Mouse (Mus musculus) midbrain, postnatal 0 days (tissue): ENCODE measurements around the gene Gata5. TPM values are rescaled to one million over a fixed set of nuclear protein-coding genes. Genes with fewer than 3 reads are reported as not detected.

ENCODE experiments used
- ATAC-seq: fragments of 200-750 bp; cut with Nextera tagmentation; 2 replicates; pipeline ENCODE4 v1.8.0; 2017; ENCODE audit warnings: moderate number of reproducible peaks, mild to moderate bottlenecking, moderate TSS enrichment, moderate library complexity; ENCODE audit not compliant: low FRiP score
- DNase-seq: peaks from one replicate; pipeline ENCODE4 v3.0.0-alpha.2; 2015; ENCODE audit warnings: low spot score
- H3K27ac ChIP-seq: fragments of 300-500 bp; sonication (generic); 2 replicates; pipeline ENCODE4 v1.5.1; 2014; ENCODE audit warnings: low read depth, mild to moderate bottlenecking, low read length, mixed read lengths
- H3K27me3 ChIP-seq: fragments of 300-500 bp; sonication (generic); 2 replicates; pipeline ENCODE4 v1.6.1; 2014; ENCODE audit warnings: low read length, control low read depth, mixed read lengths; ENCODE audit not compliant: insufficient read depth
- H3K36me3 ChIP-seq: fragments of 300-500 bp; sonication (generic); 2 replicates; pipeline ENCODE4 v1.6.1; 2014; ENCODE audit warnings: low read length, control low read depth, mixed read lengths; ENCODE audit not compliant: insufficient read depth
- H3K4me1 ChIP-seq: fragments of 300-500 bp; sonication (generic); 2 replicates; pipeline ENCODE4 v1.6.1; 2014; ENCODE audit warnings: mild to moderate bottlenecking, control low read depth, antibody characterized with exemption, low read length, mixed read lengths; ENCODE audit not compliant: insufficient read depth
- H3K4me2 ChIP-seq: fragments of 300-500 bp; sonication (generic); 2 replicates; pipeline ENCODE4 v1.6.1; 2014; ENCODE audit warnings: low read depth, mild to moderate bottlenecking, low read length, mixed read lengths; ENCODE audit not compliant: poor library complexity, severe bottlenecking
- H3K4me3 ChIP-seq: fragments of 300-500 bp; sonication (generic); 2 replicates; pipeline ENCODE4 v1.5.1; 2014; ENCODE audit warnings: low read depth, mild to moderate bottlenecking, low read length, moderate library complexity
- H3K9ac ChIP-seq: fragments of 300-500 bp; sonication (generic); replicated peaks from 2 replicates; pipeline ENCODE4 v1.6.1; 2014; ENCODE audit warnings: mild to moderate bottlenecking, low read length, moderate library complexity, mixed read lengths; ENCODE audit not compliant: poor library complexity, severe bottlenecking
- H3K9me3 ChIP-seq: fragments of 300-500 bp; sonication (generic); 2 replicates; pipeline ENCODE4 v1.6.1; 2016; ENCODE audit warnings: low read length, control low read depth
- CTCF ChIP-seq: IDR thresholded peaks from 2 replicates; pipeline ENCODE4 v1.5.1; 2016; ENCODE audit warnings: antibody characterized with exemption, mild to moderate bottlenecking
- WGBS: fragments of 180-500 bp; shearing (Covaris S2); extraction: QIAGEN DNeasy Blood & Tissue Kit; methylation state at CpG from one replicate; pipeline ENCODE4 v1.1.7; 2014; 5-methylcytosine and 5-hydroxymethylcytosine counted together
- polyA plus RNA-seq: library from polyadenylated mRNA; unstranded; fragments of >200 nt; fragmentation: Nextera tagmentation; extraction: Ambion mirVana; gene quantifications from 2 replicates; pipeline ENCODE4 v1.2.1, GENCODE M21; 2015
- total RNA-seq: library from RNA; depleted of rRNA; stranded (reverse); fragments of >200 nt; gene quantifications from 2 replicates; pipeline ENCODE4 v1.2.3, GENCODE M21; 2014

Gata5 gene
- total and polyA plus RNA-seq, 2 experiments from 2014 or later = not detected

GRCm38 (mm10) chr2:180300252-180300651 is 34.2 kb downstream of the Gata5 start:
- no peak for ATAC-seq

DNA sequence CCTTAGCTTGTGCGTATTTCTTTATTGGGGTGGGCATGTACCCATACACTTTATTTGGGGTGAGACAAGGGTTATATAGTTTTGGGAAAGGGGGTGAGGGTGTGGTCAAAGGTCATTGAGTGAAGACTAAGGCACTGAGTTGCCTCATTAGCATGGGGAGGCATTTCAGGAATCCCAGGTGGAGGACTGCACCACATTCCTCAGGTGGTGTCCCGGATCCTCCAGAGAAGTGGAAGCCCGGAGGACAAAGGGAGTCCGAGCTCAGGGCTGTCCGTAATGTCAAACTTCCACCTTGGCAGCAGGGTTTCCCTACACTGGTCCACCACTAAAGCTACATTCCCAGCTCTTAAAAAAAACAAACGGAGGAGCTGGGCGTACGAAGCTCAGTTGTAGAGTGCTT is 41.6 kb downstream of the Gata5 start:
- no peak overlapping the region for H3K27ac ChIP-seq
- DNase-seq (no peak), ATAC-seq (no peak)
- H3K36me3 ChIP-seq = no peaks in the 10 kb centered on the region
- no peak overlapping the region for H3K4me2 ChIP-seq
- H3K9me3 ChIP-seq = no peaks in the 10 kb centered on the region
- H3K27me3 ChIP-seq = no peaks in the 10 kb centered on the region
- no peak overlapping the region for H3K4me3 ChIP-seq
- no peak overlapping the region for H3K9ac ChIP-seq
- no peak for TF ChIP-seq CTCF
- 77% methylated on average over 8 of the region's 8 CpGs for WGBS
- H3K4me1 ChIP-seq = no peaks in the 10 kb centered on the region

More at GRCm38 (mm10) chr2:180300252-180300651, 34.2 kb downstream of the Gata5 start:
- no peak for DNase-seq
- Histone ChIP-seq H3K4me1 (no peaks in the 10 kb centered on the region), H3K27ac (no peak overlapping the region), H3K27me3 (no peaks in the 10 kb centered on the region), H3K4me3 (no peak overlapping the region), H3K9ac (no peak overlapping the region), H3K36me3 (no peaks in the 10 kb centered on the region), H3K9me3 (0 out of 2 replicates have a peak, but pooled peaks cover 4% of the 10 kb centered on the region), H3K4me2 (no peak overlapping the region)
- TF ChIP-seq CTCF = no peak
- WGBS = 83% methylated on average over 2 of the region's 2 CpGs

DNA sequence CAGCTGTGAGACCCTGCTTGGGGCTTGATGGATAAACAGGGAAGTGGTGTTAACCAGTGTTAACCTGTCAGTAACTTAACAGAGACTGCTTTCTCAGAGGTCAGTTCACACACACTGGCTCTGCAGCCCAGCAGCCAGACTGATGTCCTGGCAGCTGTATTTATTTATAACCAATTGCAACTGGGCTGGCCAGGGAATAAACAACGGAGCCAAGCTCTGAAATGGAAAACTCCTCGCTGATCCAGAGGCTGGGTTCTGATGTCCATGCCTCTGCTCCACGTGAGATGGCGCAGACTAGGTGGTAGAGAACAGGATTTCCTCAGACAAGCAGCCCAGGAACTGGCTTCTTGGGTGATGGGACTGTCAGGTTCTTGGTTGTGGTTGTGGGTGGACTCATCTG is 42.5 kb downstream of the Gata5 start:
- 89% methylated on average over 4 of the region's 4 CpGs for WGBS

GRCm38 (mm10) chr2:180291566-180291965 is 42.9 kb downstream of the Gata5 start:
- Histone ChIP-seq H3K27me3 (no peaks in the 10 kb centered on the region), H3K4me1 (no peaks in the 10 kb centered on the region), H3K9me3 (no peaks in the 10 kb centered on the region), H3K9ac (no peak overlapping the region), H3K36me3 (no peaks in the 10 kb centered on the region), H3K4me3 (no peak overlapping the region), H3K4me2 (no peak overlapping the region), H3K27ac (no peak overlapping the region)
- WGBS = 80% methylated on average over 5 of the region's 5 CpGs
- ATAC-seq (no peak), DNase-seq (no peak)
- TF ChIP-seq CTCF = no peak

More for the DNA sequence above, 42.5 kb downstream of the Gata5 start:
- Histone ChIP-seq H3K4me1 (no peaks in the 10 kb centered on the region), H3K27me3 (no peaks in the 10 kb centered on the region), H3K9me3 (no peaks in the 10 kb centered on the region), H3K27ac (no peak overlapping the region), H3K9ac (no peak overlapping the region), H3K4me2 (no peak overlapping the region), H3K4me3 (no peak overlapping the region), H3K36me3 (no peaks in the 10 kb centered on the region)
- no peak for TF ChIP-seq CTCF
- no peak for ATAC-seq
- DNase-seq = no peak

DNA sequence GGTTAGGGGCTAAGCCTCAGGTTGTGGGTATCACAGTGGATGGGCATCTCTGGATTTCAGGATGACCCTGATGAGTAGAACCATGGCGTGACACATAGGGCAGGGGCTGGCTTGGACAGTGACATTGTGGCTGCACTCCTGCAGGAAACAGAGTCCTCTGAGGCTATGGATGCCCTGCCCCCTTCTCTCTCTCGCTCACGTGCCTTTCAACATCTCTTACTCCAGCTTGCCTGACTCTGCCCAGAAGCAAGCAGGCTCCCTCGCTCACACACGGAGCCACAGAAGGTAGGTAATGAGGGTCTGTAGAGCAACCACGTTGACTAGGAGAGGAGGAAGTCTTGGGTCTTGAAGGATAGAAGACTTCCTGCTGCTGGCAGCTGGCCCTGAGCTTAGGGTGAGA is 44.0 kb downstream of the Gata5 start:
- H3K27me3 ChIP-seq = no peaks in the 10 kb centered on the region
- no peaks in the 10 kb centered on the region for H3K36me3 ChIP-seq
- ATAC-seq (no peak), DNase-seq (no peak)
- no peak overlapping the region for H3K9ac ChIP-seq
- no peaks in the 10 kb centered on the region for H3K9me3 ChIP-seq
- no peak overlapping the region for H3K27ac ChIP-seq
- TF ChIP-seq CTCF = no peak
- H3K4me2 ChIP-seq = no peak overlapping the region
- 67% methylated on average over 6 of the region's 6 CpGs for WGBS
- no peak overlapping the region for H3K4me3 ChIP-seq
- no peaks in the 10 kb centered on the region for H3K4me1 ChIP-seq

DNA sequence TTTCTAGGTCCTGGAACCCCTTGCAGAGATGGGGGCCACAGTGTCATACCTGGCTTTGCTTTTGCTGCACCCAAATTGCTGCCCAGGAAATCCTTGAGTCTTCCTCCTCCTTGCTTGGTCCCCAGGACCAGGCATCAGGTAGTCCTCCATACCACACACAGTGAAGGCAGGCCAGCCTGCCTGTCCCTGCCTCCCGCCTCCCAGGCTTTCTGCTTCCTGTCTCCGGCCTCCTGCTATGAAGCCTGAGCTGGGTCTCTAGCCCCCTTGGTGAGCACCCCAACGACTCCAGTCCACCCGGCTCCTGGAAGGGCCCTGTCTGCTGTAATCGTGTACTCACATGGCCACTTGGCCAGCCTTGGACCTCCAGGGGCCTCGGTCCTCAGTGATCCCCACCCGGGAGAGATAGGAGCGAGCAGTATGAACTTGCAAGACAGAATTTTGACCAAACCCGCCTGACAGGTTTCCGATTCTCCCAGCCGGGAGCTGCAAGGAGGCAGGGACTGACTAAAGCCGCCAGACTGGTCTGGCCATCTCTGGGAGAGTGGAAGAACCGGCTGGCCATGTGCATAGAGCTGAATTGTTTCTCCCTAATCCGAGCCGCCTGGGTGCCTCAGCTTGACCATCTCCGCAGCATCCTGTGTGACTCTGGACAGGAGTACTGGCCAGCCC is 44.9 kb downstream of the Gata5 start, which contains the start of gene Rbbp8nl:
Gene Rbbp8nl (minus strand): TSS at position 440 of the 669 bp plus-strand sequence.
- no peaks in the 10 kb centered on the region for H3K36me3 ChIP-seq
- DNase-seq (no peak), ATAC-seq (no peak)
- no peaks in the 10 kb centered on the region for H3K27me3 ChIP-seq
- 37% methylated on average over 16 of the region's 16 CpGs for WGBS
- H3K27ac ChIP-seq = no peak within 1 kb of the TSS
- no peaks in the 10 kb centered on the region for H3K9me3 ChIP-seq
- no peak for TF ChIP-seq CTCF
- H3K4me1 ChIP-seq = no peaks in the 10 kb centered on the region
- no peak within 1 kb of the TSS for H3K9ac ChIP-seq
- no peak within 1 kb of the TSS for H3K4me3 ChIP-seq
- no peak within 1 kb of the TSS for H3K4me2 ChIP-seq
